Mouse (Mus musculus) monocyte, adult 2 months (primary cell): ENCODE data around the gene Btf3l4.

Source experiments
- DNase-seq, 2 experiments: peaks; one replicate each; pipeline ENCODE4 v3.0.0; 2022; ENCODE audit warnings: low spot score in 2 of 2, low read depth in 1 of 2

Gene Btf3l4

DNA sequence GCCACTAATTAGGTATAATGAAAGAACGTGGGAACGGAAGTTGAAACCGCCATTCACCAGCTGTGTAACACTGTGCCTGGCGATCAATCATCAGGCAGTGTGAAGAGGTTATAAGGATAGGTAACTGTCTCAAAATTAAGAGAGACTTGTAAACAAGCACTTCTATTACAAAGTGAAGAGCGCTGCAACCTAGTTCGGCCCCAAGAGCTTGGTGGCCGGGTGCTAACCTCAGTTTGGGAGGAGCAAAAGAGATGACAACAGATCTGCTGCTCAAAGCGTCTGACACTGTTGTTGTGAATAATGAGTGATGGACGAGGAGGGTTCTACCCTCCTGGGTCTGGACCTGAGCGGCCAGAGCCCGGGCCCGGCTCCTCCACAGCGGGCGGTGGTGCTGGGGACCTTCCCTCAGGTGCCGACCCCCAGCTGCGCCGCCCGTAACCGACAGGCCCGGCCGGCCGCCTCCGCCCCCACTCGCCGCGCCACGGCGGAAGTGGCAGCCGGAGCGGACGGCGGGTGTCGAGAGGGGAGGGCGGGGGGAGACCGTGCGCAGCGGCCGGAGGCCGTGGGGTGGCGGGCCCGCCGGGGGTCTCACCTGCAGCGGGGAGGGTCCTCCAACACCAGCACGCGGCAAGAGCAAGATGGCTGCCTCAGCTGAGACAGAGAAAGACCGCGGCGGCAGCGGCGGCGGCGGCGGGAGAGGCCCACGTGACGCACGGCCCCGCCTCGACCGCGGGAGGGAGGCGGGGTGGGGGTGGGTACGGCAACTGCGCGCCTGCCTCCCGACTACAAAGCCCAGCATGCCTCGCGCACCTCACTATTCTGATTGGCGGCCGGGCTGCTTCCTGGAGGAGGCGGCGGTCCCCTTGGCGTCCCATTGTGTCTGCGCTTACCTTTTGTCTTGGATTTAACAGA lies at the start of gene Btf3l4:
Gene Btf3l4 (minus strand): TSS at position 699 of the 912 bp plus-strand sequence.
- peak; percentile 70 to 86 for DNase-seq

DNA sequence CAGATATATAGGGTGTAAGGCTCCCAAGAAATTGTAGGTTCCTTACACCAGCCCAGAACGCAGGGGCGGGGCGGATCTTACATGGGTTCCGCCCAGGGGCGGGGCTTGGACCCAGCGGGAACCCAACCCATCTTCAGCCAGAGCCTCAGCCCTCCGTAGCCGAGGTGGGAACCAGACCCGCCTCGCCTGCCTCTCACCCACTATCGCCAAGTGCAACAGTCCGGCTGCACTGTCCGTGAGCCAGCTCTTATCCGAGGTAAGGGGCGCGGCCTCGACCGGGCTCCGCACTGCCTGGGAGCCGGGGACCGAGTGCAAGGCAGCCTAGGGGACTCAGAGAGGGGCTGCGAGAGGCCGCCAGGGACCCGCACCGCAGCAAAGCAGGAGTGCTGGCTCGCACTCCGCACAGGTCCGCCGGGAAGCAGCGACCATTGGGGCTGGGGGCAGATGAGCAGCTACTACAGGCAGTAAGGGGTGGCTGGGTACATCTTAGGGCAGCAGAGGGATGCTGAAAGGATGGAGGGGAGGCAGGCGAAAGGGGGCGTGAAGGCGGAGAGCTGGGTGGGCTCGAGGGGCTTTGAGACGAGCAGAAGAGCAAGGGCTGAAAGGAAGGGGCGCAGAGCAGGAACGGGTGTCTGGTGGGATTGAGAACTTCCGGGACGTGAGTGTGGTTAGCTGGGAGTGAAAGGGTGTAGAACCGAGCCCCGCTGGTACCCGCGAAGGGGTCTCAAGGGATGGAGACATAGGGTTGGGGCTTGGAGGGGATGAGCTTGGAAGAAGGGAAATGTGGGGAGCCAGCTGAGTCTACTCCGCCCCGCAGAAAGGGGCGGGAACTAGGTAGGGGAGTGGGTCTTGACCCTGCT lies 45.8 kb upstream of the Btf3l4 start, which contains the start of gene Rab3b:
Gene Rab3b (plus strand): TSS at position 101 of the 860 bp plus-strand sequence.
- peak in 1 of 2 experiments; percentile 14 for DNase-seq

DNA sequence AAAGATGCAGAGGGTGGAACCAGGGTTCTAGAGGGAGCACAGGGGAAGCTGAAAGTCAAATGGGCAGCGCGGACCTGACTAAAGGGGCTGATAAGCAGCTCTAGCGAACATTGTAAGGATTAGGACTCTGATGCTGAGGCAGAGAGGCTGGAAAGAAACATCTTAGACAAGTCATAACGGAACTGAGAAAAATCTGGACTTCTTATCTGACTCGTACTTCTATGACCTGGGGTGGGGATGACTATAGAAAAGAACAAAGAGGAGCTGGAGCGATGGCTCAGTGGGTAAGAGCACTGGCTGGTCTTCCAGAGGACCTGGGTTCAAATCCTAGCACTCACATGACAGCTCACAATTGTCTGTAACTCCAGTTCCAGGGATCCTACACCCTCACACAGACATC lies 44.5 kb upstream of the Btf3l4 start:
- DNase-seq, result no peak

DNA sequence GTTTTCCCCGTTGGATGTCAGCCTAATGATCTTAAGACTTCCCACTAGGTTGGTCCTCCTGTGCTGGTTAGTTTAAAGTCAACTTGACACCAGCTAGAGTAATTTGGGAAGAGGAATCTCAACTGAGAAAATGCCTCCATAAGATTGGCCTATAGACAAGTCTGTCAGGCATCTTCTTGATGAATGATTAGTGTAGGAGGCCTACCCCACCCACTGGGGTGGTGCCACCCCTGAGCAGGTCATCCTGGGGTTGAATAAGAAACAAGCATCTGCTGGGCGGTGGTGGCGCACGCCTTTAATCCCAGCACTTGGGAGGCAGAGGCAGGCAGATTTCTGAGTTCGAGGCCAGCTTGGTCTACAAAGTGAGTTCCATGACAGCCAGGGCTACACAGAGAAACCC lies 40.3 kb upstream of the Btf3l4 start:
- no peak for DNase-seq

- DNase-seq, result peak; percentile 33 to 42
Observed at GRCm38 (mm10) chr4:108869730-108870374, 36.4 kb upstream of the Btf3l4 start.

- no peak for DNase-seq
Observed at GRCm38 (mm10) chr4:108866806-108867205, 33.4 kb upstream of the Btf3l4 start.

GRCm38 (mm10) chr4:108848505-108848848 lies 15.1 kb upstream of the Btf3l4 start, which contains the start of gene A730015C16Rik:
Gene A730015C16Rik (minus strand): TSS chr4:108848619.
- DNase-seq, result no peak

DNA sequence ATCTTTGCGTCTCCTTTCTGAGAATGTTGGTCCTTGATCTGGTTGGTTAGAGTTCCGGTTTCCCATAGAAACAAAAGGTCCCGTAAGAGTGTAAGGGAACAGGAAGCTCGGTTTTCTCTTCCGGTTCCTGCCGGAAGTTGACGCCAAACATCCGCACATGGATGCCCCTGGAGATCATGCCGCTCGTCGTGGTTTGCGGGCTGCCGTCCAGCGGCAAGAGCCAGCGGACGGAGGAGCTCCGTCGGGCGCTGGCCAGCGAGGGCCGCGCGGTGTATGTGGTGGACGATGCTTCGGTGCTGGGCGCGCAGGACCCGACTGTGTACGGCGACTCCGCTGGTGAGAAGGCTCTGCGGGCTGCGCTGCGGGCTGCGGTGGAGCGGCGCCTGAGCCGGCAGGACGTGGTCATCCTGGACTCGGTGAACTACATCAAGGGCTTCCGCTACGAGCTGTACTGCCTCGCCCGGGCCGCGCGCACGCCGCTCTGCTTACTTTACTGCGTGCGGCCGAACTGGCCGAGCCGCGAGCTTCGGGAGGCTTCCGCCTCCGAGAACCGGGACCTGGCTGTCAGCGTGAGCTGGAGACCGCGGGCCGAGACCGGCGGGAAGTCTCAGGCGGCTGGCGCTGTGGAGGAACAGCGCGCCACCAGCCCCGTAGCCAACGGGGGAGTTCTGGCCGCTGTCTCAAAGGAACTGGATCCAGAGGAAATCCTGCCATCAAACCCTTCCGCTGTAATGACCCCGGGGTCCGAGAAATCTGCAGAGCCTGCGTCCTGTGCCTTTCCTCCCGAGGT lies 14.5 kb upstream of the Btf3l4 start, which contains the start of gene Kti12:
Gene Kti12 (plus strand): TSS at position 71 of the 790 bp plus-strand sequence.
- peak; percentile 33 to 48 for DNase-seq

- DNase-seq, result no peak
Observed at GRCm38 (mm10) chr4:108845824-108846569, 12.6 kb upstream of the Btf3l4 start.

DNA sequence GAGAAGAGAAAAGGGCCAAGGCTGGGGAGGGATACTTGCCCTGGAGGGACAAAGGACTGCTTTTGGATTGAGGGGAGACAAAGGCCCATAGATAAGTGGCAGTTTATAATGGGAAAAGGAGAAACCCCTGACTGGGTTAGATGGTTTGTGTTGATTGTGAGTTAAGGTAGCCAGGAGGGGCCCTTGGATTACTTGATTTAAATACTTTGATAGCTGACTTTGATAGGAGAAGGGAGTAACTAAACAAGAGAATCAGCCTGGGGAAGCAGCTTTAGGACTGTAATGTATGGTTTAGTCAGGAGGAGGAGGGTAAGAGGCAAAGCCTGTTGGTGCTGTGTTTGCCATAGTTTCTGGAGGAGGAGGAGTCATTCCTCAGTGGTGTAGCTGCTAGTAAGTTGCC lies 9.9 kb upstream of the Btf3l4 start:
- no peak for DNase-seq

DNA sequence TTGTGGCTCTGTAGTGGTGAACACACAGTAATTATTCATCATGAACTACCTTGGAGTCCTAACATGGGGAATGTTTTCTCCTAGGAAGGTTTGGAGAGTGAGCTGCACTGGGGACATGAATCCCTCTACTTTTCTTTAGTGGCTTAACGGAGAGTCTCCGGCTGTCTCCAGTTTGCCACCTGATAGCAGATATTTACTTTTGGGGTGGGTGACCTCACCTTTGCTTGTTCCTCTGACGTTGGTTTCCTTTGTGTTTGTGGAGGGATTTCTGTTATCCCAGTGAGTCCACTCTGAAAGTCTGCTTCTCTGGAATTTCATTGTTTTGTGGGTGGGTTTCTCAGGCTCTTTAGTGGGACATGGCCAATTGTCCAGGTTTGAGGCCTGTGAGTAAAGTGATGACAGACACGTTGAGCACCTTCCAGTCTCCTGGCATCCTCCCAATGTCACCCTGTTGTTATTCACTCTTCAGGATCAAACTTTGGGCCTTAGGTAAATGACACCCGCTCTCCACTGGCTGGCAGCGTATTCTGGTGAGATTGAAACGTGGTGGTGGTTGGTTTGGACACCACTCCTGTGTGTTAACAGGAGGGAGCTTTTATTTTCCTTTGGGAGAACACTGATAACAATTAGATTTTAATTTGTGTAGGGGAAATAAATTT lies 8.6 kb upstream of the Btf3l4 start:
- no peak for DNase-seq

DNA sequence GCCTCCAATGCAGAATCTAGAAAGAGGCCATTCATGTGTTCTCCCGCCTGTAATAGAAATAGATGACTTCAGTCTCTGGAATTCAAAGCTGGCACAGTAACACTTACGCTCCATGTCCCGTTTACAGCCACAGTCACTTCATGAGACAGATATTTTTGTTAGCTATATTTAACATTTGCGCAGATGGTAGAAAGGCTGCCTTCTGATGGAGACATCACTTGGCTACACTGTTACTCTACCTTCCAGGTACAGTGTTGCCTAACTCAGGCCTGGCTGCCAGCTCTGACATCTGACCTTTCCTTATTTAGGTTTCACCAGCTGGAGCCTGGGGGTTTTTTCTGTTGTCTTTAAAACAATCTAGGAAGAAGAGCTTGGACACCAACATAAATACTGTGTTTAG lies 4.6 kb upstream of the Btf3l4 start:
- DNase-seq, result no peak

GRCm38 (mm10) chr4:108835496-108835895 lies 2.1 kb upstream of the Btf3l4 start:
- DNase-seq, result no peak

- DNase-seq, result no peak
Observed at GRCm38 (mm10) chr4:108834971-108835311, 1.5 kb upstream of the Btf3l4 start.

DNA sequence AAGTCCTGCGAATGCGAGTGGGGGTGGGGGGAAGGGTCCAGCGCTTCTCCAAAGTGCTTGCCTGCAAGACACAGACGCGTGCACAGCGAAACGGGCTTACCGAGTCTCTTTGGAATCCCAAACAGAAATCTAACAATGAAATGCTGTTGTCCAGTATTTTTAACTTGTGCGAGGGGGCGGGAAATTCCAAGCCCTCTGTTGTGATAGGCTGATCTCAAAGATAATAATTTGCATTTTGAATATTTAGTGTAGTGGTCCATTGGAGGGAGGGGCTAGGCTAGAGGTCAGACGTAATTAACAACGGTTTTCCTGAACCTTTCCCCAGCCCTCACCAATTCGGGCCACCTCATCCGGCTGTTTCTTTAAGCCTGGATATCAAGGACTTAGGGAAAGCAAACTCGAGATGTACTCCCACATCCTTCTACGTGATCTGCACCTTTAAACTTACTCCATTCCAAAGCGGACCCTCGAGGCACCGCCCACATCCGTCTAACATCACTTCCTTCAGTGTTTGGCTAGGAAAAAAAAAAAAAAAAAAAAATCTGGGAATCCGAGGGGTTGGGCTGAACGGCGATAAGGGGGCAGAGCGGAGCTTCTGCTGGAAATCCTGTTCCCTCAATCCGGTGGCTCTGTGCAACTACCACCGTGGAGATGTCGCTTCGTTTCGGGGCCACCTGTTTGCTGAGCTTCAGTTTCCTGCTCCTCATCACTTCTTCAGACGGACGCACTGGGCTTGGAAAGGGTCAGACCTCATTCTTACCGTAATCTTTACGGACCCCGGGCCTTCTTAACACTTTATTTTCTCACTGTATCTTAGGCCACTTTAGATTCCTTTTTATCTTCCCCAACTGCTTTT lies 929 bp upstream of the Btf3l4 start, which contains the start of gene Txndc12:
Gene Txndc12 (plus strand): TSS at position 487 of the 856 bp plus-strand sequence.
- DNase-seq, result peak; percentile 31 to 63

DNA sequence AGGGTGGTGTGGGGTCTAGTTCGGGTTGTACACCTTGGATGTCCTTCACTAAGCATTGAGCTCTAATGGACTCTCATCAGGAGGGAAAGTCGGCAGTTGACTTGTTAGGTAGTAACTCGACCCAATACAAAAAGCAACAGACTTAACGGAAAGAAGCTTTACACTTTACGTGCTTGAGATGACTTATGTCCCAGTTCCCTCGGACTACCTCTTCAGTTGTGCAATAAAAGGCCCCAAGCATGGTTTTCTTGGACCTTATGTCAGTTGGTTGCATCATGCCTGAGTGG lies 357 bp upstream of the Btf3l4 start:
- DNase-seq, result peak in 1 of 2 experiments; percentile 22

GRCm38 (mm10) chr4:108830698-108831097 lies 2.7 kb downstream of the Btf3l4 start:
- DNase-seq, result no peak

- DNase-seq, result no peak
Observed at GRCm38 (mm10) chr4:108826643-108827042, 6.8 kb downstream of the Btf3l4 start.
